Mouse (Mus musculus) R1 (cell line): ENCODE measurements at regions not wholly inside any gene's neighbourhood (a gene's known extent, or its start where the extent isn't known, plus 50 kb on each side); places are given as distances from the start of the nearest gene placed in this dataset.

Experiments
- DNase-seq: peaks from one replicate; pipeline ENCODE4 v3.0.0-alpha.2; 2018; ENCODE audit warnings: low read depth, low spot score

DNA sequence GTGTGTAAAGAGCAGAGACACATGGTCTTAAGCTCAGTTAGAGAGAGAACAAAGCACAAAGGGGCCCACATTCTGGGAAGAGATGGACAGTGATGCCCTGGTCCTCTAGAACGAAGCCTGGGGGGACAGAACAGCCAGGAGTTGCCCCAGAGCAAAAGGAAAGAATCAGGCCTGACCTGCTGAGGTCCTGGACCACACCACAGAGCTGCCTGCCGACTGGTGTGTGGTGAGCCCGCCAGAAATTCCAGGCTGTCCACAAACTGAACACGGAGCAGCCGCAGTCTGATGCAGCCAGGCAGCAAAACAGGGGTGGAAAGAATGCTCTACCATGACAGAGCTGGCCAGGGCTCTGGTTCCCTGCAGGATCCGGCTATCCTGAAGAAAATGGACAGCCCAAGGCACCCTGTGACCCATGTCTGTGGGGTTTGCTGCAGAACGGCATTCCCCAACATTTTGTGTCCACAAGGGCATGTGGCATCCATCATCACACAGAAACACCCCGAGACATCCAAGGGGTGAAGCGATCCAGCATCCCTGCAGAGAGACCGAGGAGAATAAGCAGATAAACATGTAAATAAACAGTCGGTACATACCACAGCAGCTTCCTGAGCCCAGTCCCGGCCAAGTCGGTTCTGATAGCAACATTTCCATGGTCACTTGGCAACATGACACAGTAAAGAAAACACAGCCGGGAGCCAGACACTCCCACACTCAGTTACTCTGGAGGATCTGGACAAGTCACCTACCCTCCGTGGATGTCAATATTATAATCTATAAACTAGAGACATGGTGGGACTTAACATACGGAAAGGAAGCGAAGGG, 65.3 kb upstream of the Pomp start:
- DNase-seq = no peak

GRCm38 (mm10) chr5:147793059-147793458, 67.2 kb upstream of the Pomp start:
- DNase-seq = no peak

DNA sequence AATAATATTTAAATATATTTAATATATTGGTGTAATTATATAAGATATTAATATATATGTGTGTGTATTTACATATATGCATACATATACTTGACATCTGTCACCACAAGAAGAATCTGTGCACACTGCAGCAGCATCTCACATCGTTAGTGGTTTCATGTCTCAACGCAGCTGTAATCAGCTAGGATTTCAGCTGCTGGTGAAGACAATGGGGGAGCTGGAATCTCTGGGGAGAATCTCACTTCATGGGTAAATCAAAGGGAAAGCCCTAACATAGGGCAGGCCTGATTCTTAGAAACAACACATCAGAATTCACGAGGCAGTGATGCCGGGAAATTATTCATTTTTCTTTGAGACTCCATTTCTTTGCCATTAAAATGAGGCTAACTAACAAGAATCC, 66.8 kb upstream of the Flt1 start:
- no peak for DNase-seq

GRCm38 (mm10) chr5:147791121-147791520, 65.3 kb upstream of the Flt1 start:
- no peak for DNase-seq

DNA sequence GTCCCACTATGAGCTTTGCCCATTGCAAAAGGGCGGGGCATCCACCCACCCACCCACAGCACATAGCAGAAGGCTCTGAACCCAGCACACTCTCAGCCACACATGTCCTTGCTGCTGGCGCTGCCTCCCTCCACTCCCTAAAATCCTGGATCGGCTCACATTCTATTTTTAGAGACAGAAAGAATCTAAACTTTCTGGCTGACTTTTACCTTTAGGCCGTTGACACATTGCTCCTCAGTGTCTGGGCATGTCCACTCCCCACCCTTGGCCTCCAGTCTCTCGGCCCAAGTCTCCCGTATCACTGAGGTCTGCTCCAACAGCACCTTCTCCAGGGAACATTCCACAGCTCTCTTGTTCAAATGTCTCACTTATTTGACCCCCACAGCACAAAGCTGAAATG, 62.7 kb upstream of the Flt1 start:
- no peak for DNase-seq

GRCm38 (mm10) chr5:147786857-147787256, 61.0 kb upstream of the Flt1 start:
- no peak for DNase-seq

DNA sequence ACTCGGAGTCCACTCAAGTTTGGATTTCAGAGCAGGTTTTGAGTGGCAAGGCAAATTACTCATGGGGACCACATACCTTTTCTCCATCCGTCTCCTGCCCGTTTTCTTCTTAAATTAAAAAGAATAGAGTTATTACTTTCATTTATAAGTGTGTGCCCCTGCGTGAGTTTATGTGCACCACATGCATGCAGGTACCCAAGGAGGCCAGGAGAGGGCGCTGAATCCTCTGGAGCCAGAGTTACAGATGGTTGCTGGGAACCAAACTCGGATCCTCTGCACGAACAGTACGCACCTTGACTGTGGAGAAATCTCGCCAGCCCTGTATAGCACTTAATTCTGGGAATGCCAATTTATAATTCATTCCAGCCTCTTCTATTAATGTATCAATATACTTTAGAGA, 58.3 kb upstream of the Flt1 start:
- DNase-seq = peak; percentile 28

DNA sequence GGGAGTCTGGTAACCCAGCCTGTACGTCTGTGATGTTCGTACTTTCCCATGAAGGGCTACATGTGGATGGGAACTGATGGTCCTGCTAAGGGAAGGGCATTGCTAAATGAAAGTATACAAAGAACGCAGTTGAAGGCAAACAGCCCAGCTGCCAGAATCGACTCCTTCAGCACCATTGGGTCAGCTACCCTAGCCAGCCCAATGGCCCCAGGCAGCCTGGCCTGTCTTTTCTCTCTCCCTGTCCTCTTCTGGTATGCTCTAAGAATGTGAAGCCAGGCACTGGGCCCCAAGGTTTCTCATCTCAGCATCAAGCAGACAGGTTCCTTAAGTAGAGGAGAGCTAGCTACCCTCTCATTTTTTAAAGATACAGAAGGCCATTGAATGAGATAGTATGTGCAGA, 57.7 kb upstream of the Flt1 start:
- DNase-seq = no peak

DNA sequence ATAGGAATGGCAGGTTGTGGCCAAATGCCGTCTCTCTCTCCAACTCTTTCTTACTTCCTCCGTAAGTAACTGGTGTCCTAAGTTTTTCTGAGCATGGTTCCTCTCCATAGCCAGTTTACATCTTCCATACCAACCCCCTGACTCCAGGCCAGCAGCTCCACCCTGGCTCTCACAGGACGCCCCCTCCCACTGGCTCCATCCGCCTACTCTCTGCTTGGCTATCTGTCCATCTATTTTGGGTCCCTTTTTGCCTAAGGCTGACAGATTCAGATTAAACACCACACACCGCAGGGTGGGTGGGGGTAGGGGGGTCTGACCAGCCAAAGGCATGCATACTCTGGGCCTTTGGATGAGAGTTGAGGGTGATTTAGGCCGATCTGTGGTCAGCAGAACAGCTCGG, 57.0 kb upstream of the Flt1 start:
- DNase-seq = no peak

- no peak for DNase-seq
Measured at GRCm38 (mm10) chr5:147782241-147782681, 56.5 kb upstream of the Flt1 start.

GRCm38 (mm10) chr5:147781215-147781614, 55.4 kb upstream of the Flt1 start:
- DNase-seq = no peak

DNA sequence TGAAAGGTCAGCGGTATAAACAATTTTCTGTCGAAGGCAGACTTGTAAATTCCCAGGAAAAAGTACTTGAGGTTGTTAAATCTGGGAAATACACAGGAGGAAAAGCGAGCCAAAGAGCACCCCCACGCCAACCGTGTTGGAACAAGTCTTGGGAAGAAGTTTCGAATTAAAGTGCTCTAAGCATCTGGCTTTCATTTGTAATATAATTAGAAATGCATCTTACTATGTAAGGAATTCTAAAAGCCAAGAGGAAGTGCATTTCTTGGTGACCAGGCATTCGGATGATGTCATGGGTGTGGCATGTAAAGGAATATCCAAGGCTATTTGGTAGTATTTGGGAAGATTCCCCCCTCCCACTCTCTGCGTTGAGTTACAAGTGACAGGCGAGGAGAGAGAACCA, 52.7 kb upstream of the Flt1 start:
- peak; percentile 22 for DNase-seq
